Mouse (Mus musculus) liver, embryonic 14.5 days (tissue): ENCODE measurements around the gene Apbb2.
"Not testable (repeated sequence)": the region's sequence is repeated elsewhere in the genome, so short reads cannot be mapped to it uniquely, and the experiment has no call there.

Experiments
- CTCF ChIP-seq: IDR thresholded peaks from 2 replicates; pipeline ENCODE4 v1.5.1; 2016; ENCODE audit warnings: antibody characterized with exemption, low read depth, control low read depth
- EP300 ChIP-seq: IDR thresholded peaks from 2 replicates; pipeline ENCODE4 v1.6.1; 2016; ENCODE audit warnings: antibody characterized with exemption, low read depth

GRCm38 (mm10) chr5:66259431-66259755, 359.2 kb downstream of the Apbb2 start:
- TF ChIP-seq CTCF, EP300: not testable (repeated sequence)
